Mouse (Mus musculus): Measurements from ENCODE around the gene Olfr328. TPM values are rescaled to one million over a fixed set of nuclear protein-coding genes. Genes with fewer than 3 reads are reported as not detected.
"Not testable (repeated sequence)": the region's sequence is repeated elsewhere in the genome, so short reads cannot be mapped to it uniquely, and the experiment has no call there.

The Olfr328 gene
- polyA plus RNA-seq, 1 experiment from 2014 or later = not detected

DNA sequence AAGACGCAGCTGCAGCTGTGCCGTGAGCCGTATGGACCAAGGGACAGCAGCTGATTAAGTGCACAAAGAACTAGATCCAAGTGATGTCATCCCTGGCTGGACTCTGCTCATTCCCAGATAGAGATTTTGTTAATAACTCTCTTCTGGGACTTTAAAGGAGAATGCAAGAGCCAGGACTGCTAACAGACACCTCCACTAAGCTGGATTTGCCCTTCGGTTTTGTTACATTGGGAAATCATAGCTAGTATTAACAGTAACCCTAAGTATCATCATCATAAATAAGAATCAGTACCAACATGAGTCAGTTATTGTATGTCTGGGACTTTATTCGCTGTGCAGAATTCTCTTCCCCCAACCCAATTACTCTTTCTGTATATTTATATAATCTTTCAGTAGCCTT, 9.1 kb downstream of the Olfr328 start, which contains the start of gene Olfr329-ps:
TSS of gene Olfr329-ps (minus strand) at position 101 of the 400 bp plus-strand sequence.
- WGBS = 59% methylated on average over 5 of the region's 5 CpGs

DNA sequence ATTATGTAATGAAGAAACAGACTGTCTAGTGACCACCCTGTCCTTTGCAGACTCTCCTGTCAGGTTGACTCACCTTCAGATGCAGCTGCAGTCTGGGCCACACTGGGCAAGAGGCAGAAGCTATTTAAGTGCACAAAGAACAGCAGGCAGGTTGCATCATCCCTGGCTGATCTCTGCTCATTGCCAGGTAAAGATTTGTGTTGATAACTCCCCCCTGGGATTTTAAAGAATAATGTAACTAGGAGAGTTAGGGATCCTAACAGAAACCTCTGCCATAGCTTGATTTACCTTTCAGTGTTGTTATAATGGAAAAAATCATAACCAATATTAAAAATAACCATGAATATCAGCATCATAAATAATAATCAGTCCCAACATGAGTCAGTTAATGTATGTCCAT, 20.7 kb downstream of the Olfr328 start, which contains the start of gene Olfr330:
TSS of gene Olfr330 (minus strand) at position 101 of the 400 bp plus-strand sequence.
- not testable (repeated sequence) for H3K36me3 ChIP-seq (ENCODE audit: control insufficient read depth, insufficient read depth, low read length); DNase-seq (ENCODE audit: low spot score); ATAC-seq (ENCODE audit: low FRiP score, low TSS enrichment); H3K27ac ChIP-seq (replicated peaks); H3K27me3 ChIP-seq (ENCODE audit: control insufficient read depth, insufficient read depth, low read length); H3K4me3 ChIP-seq (ENCODE audit: low read depth, low read length); H3K4me2 ChIP-seq (replicated peaks; ENCODE audit: low read depth); H3K9ac ChIP-seq (ENCODE audit: low read length); H3K9me3 ChIP-seq (ENCODE audit: control insufficient read depth, low read length); H3K4me1 ChIP-seq (replicated peaks; ENCODE audit: control insufficient read depth, insufficient read depth)

More for the DNA sequence above, 9.1 kb downstream of the Olfr328 start, which contains the start of gene Olfr329-ps:
- Histone ChIP-seq H3K9me3 (ENCODE audit: control insufficient read depth, low read length) (no peaks in the 10 kb centered on the region), H3K27me3 (ENCODE audit: control insufficient read depth, insufficient read depth, low read length) (no peaks in the 10 kb centered on the region), H3K4me2 (replicated peaks; ENCODE audit: low read depth) (no peak within 1 kb of the TSS), H3K4me3 (ENCODE audit: low read depth, low read length) (no peak within 1 kb of the TSS), H3K4me1 (replicated peaks; ENCODE audit: control insufficient read depth, insufficient read depth) (no peaks in the 10 kb centered on the region), H3K9ac (ENCODE audit: low read length) (no peak within 1 kb of the TSS), H3K27ac (replicated peaks) (no peak within 1 kb of the TSS), H3K36me3 (ENCODE audit: control insufficient read depth, insufficient read depth, low read length) (no peaks in the 10 kb centered on the region)
- TF ChIP-seq CTCF (IDR thresholded peaks at IDR 0.05; ENCODE audit: low read depth) = no peak
- ATAC-seq (ENCODE audit: low FRiP score, low TSS enrichment) (no peak), DNase-seq (ENCODE audit: low spot score) (no peak)

DNA sequence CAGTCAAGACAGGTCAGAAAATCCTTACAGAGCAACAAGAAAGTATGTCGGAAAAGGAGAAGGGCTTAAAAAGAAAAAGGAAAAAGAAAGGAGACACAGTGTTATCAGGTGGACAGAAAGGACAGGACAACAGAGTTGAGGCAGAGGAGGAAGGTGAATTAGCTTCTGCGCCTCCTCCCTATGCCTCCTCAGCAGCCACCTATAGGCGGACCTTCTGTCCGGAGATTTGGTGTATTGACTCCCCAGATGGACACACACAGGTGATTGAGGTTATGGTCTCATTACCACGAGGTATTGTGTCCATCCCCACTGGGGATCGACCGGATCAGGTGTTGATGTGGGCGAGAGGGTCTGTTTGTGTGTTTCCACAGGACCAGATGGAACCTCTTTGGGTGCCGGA, 35.7 kb downstream of the Olfr328 start:
- not testable (repeated sequence) for H3K27me3 ChIP-seq (ENCODE audit: control insufficient read depth, insufficient read depth, low read length); H3K4me3 ChIP-seq (ENCODE audit: low read depth, low read length); H3K4me2 ChIP-seq (replicated peaks; ENCODE audit: low read depth); H3K36me3 ChIP-seq (ENCODE audit: control insufficient read depth, insufficient read depth, low read length); DNase-seq (ENCODE audit: low spot score); H3K9ac ChIP-seq (ENCODE audit: low read length); ATAC-seq (ENCODE audit: low FRiP score, low TSS enrichment); H3K9me3 ChIP-seq (ENCODE audit: control insufficient read depth, low read length); H3K27ac ChIP-seq (replicated peaks); H3K4me1 ChIP-seq (replicated peaks; ENCODE audit: control insufficient read depth, insufficient read depth)
- 88% methylated on average over 7 of the region's 9 CpGs for WGBS

DNA sequence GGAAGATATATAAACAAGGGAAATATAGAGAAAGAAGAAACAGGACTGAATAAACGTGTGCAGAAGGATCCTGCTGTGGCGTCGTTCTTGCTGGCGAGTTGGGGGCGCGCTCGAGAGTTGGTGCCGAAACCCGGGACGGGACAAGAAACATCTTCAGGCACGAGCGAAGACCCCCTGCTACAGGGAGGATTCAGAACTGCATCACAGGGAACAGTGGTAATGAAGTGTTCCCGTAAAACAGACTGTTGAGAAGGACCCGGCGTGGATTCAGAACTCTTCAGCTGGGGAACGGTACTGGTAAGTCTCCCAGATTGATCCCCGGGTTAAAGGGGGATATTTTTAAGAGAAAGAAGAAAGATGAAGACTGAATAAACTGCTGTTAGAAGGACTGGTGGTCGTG, 36.5 kb downstream of the Olfr328 start:
- not testable (repeated sequence) for H3K4me1 ChIP-seq (replicated peaks; ENCODE audit: control insufficient read depth, insufficient read depth); H3K27ac ChIP-seq (replicated peaks); H3K4me3 ChIP-seq (ENCODE audit: low read depth, low read length); H3K9ac ChIP-seq (ENCODE audit: low read length); H3K9me3 ChIP-seq (ENCODE audit: control insufficient read depth, low read length); ATAC-seq (ENCODE audit: low FRiP score, low TSS enrichment); H3K27me3 ChIP-seq (ENCODE audit: control insufficient read depth, insufficient read depth, low read length); H3K4me2 ChIP-seq (replicated peaks; ENCODE audit: low read depth); DNase-seq (ENCODE audit: low spot score); H3K36me3 ChIP-seq (ENCODE audit: control insufficient read depth, insufficient read depth, low read length)
- WGBS = 94% methylated on average over 17 of the region's 18 CpGs

DNA sequence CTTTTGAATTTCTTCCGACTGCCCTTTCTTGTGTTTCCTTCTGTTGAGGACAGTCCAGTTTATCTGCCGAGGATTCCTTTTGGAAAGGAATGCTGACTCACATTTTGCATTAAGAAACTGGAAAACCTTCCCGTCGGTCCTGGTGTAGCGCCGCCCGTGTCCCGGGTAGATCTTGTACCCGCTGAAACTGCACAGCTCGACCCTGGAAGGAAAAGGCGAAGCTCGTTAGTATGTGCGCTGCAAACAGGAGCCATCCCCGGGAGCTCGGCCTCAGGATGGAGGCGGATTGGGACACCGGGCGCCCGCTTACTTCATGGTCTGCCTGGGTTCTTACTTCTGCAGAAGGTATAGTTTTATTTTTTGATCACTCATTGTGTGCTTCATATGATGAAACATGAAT, 46.4 kb downstream of the Olfr328 start:
- H3K27me3 ChIP-seq (ENCODE audit: control insufficient read depth, insufficient read depth, low read length); H3K36me3 ChIP-seq (ENCODE audit: control insufficient read depth, insufficient read depth, low read length); H3K4me3 ChIP-seq (ENCODE audit: low read depth, low read length); H3K27ac ChIP-seq (replicated peaks); ATAC-seq (ENCODE audit: low FRiP score, low TSS enrichment); H3K4me1 ChIP-seq (replicated peaks; ENCODE audit: control insufficient read depth, insufficient read depth); H3K9ac ChIP-seq (ENCODE audit: low read length); H3K9me3 ChIP-seq (ENCODE audit: control insufficient read depth, low read length); DNase-seq (ENCODE audit: low spot score); H3K4me2 ChIP-seq (replicated peaks; ENCODE audit: low read depth): not testable (repeated sequence)
- 86% methylated on average over 19 of the region's 19 CpGs for WGBS

DNA sequence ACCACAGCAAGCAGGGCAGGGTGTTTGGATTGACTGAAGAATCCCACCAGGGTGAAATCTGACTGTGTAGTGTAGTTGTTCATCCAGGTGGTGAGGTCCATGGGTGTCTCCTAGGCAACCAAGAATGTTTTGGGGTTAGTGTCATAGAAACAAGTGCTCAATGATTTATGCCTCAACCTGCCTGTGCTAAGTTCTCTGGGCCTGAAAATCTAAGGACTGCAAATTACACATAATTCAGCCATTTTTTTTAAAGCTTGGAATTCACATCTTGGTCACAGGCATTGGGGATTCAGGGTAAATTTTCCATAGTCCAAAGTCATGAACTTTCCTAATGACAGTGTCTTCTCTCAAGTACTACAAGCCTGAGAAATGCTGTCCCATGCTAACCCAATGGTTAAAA, 53.0 kb downstream of the Olfr328 start, which contains the start of gene Olfr331:
TSS of gene Olfr331 (minus strand) at position 101 of the 400 bp plus-strand sequence.
- H3K4me1 ChIP-seq (replicated peaks; ENCODE audit: control insufficient read depth, insufficient read depth) = not testable (repeated sequence)

More for the DNA sequence above, 53.0 kb downstream of the Olfr328 start, which contains the start of gene Olfr331:
- DNase-seq (ENCODE audit: low spot score); H3K9ac ChIP-seq (ENCODE audit: low read length); H3K27me3 ChIP-seq (ENCODE audit: control insufficient read depth, insufficient read depth, low read length); H3K4me3 ChIP-seq (ENCODE audit: low read depth, low read length); H3K9me3 ChIP-seq (ENCODE audit: control insufficient read depth, low read length); H3K27ac ChIP-seq (replicated peaks); ATAC-seq (ENCODE audit: low FRiP score, low TSS enrichment); H3K4me2 ChIP-seq (replicated peaks; ENCODE audit: low read depth); H3K36me3 ChIP-seq (ENCODE audit: control insufficient read depth, insufficient read depth, low read length): not testable (repeated sequence)

Other genes with a start within 250 kb of the Olfr328 start
- 13.7 and 14.8 TPM in 2 replicates for gene Zfp692, start 248.6 kb downstream of the Olfr328 start, polyA plus RNA-seq (2015; fragmentation: Nextera tagmentation; extraction: Ambion mirVana)
- 76.0 and 78.4 TPM in 2 replicates for gene Zfp672, start 225.3 kb downstream of the Olfr328 start, polyA plus RNA-seq (2015; fragmentation: Nextera tagmentation; extraction: Ambion mirVana)
- 33.6 and 34.1 TPM in 2 replicates for gene Sh3bp5l, start 224.9 kb downstream of the Olfr328 start, polyA plus RNA-seq (2015; fragmentation: Nextera tagmentation; extraction: Ambion mirVana)
- 1,014 and 1,152 TPM in 2 replicates for gene Lypd8, start 176.6 kb downstream of the Olfr328 start, polyA plus RNA-seq (2015; fragmentation: Nextera tagmentation; extraction: Ambion mirVana)
- gene 1810065E05Rik, start 134.5 kb downstream of the Olfr328 start, polyA plus RNA-seq (2015; fragmentation: Nextera tagmentation; extraction: Ambion mirVana) = 1.6 and 3.3 TPM in 2 replicates
- not detected in 2 replicates for gene Gm12253, start 123.1 kb downstream of the Olfr328 start, polyA plus RNA-seq (2015; fragmentation: Nextera tagmentation; extraction: Ambion mirVana)
- not detected in 2 replicates for gene Lypd9, start 102.7 kb downstream of the Olfr328 start, polyA plus RNA-seq (2015; fragmentation: Nextera tagmentation; extraction: Ambion mirVana)
- gene Olfr30, start 93.4 kb downstream of the Olfr328 start, polyA plus RNA-seq (2015; fragmentation: Nextera tagmentation; extraction: Ambion mirVana) = not detected in 2 replicates
- gene Olfr332, start 63.1 kb downstream of the Olfr328 start, polyA plus RNA-seq (2015; fragmentation: Nextera tagmentation; extraction: Ambion mirVana) = not detected in 2 replicates
- not detected in 2 replicates for gene Olfr331, start 53.1 kb downstream of the Olfr328 start, polyA plus RNA-seq (2015; fragmentation: Nextera tagmentation; extraction: Ambion mirVana)
- gene Olfr330, start 20.8 kb downstream of the Olfr328 start, polyA plus RNA-seq (2015; fragmentation: Nextera tagmentation; extraction: Ambion mirVana) = not detected in 2 replicates
- not detected in 2 replicates for gene Olfr329-ps, start 9.2 kb downstream of the Olfr328 start, polyA plus RNA-seq (2015; fragmentation: Nextera tagmentation; extraction: Ambion mirVana)
- not detected in 2 replicates for gene Olfr224, start 14.9 kb upstream of the Olfr328 start, polyA plus RNA-seq (2015; fragmentation: Nextera tagmentation; extraction: Ambion mirVana)
- not detected in 2 replicates for gene Olfr325, start 22.1 kb upstream of the Olfr328 start, polyA plus RNA-seq (2015; fragmentation: Nextera tagmentation; extraction: Ambion mirVana)
- not detected in 2 replicates for gene Olfr324, start 39.5 kb upstream of the Olfr328 start, polyA plus RNA-seq (2015; fragmentation: Nextera tagmentation; extraction: Ambion mirVana)
- 1,000 and 1,066 TPM in 2 replicates for gene 2210407C18Rik, start 60.4 kb upstream of the Olfr328 start, polyA plus RNA-seq (2015; fragmentation: Nextera tagmentation; extraction: Ambion mirVana)
- gene Olfr323, start 74.9 kb upstream of the Olfr328 start, polyA plus RNA-seq (2015; fragmentation: Nextera tagmentation; extraction: Ambion mirVana) = 0.29 and 0.46 TPM in 2 replicates
- gene Trim58, start 84.8 kb upstream of the Olfr328 start, polyA plus RNA-seq (2015; fragmentation: Nextera tagmentation; extraction: Ambion mirVana) = 1.5 and 1.9 TPM in 2 replicates
- gene Olfr322, start 103.1 kb upstream of the Olfr328 start, polyA plus RNA-seq (2015; fragmentation: Nextera tagmentation; extraction: Ambion mirVana) = not detected in 2 replicates
- not detected in 2 replicates for gene Olfr320, start 125.5 kb upstream of the Olfr328 start, polyA plus RNA-seq (2015; fragmentation: Nextera tagmentation; extraction: Ambion mirVana)
- not detected in 2 replicates for gene Olfr319, start 143.5 kb upstream of the Olfr328 start, polyA plus RNA-seq (2015; fragmentation: Nextera tagmentation; extraction: Ambion mirVana)
- not detected in 2 replicates for gene Olfr318, start 168.4 kb upstream of the Olfr328 start, polyA plus RNA-seq (2015; fragmentation: Nextera tagmentation; extraction: Ambion mirVana)
- 0.06 TPM in 1 of 2 replicates, not detected in the other for gene Olfr317, start 183.6 kb upstream of the Olfr328 start, polyA plus RNA-seq (2015; fragmentation: Nextera tagmentation; extraction: Ambion mirVana)
- gene Olfr316, start 197.1 kb upstream of the Olfr328 start, polyA plus RNA-seq (2015; fragmentation: Nextera tagmentation; extraction: Ambion mirVana) = not detected in 2 replicates
- not detected in 2 replicates for gene Olfr315, start 217.6 kb upstream of the Olfr328 start, polyA plus RNA-seq (2015; fragmentation: Nextera tagmentation; extraction: Ambion mirVana)
- not detected in 2 replicates for gene Olfr314, start 227.3 kb upstream of the Olfr328 start, polyA plus RNA-seq (2015; fragmentation: Nextera tagmentation; extraction: Ambion mirVana)
- 3.1 and 3.7 TPM in 2 replicates for gene Fam183b, start 246.3 kb upstream of the Olfr328 start, polyA plus RNA-seq (2015; fragmentation: Nextera tagmentation; extraction: Ambion mirVana)